Mouse (Mus musculus): ENCODE data around the gene Lyrm9. TPM values are rescaled to one million over a fixed set of nuclear protein-coding genes. Genes with fewer than 3 reads are reported as not detected.

Gene Lyrm9
- 1 to 10 TPM; 1.2 to 2.4 TPM for total RNA-seq (2023)

GRCm38 (mm10) chr11:78826442-78827013 lies at the start of gene Lyrm9:
Gene Lyrm9, plus strand, starts transcription at chr11:78826584.

Other genes starting within 250 kb of the Lyrm9 start
- gene Nlk, start 129.2 kb upstream of the Lyrm9 start, total RNA-seq (2023): 10 to 100 TPM; 14.4 to 14.5 TPM
- gene Ccnq, start 74.9 kb upstream of the Lyrm9 start, total RNA-seq (2023): 1 to 10 TPM; 7.1 to 7.3 TPM
- not detected for gene Nos2, start 94.2 kb downstream of the Lyrm9 start, total RNA-seq (2023)
- gene Lgals9, start 158.4 kb downstream of the Lyrm9 start, total RNA-seq (2023): 100 to 1,000 TPM; 125 to 130 TPM